Mouse (Mus musculus) E14TG2a.4 (cell line): ENCODE results near the gene Hyal5.

Experiments used
- H3K27me3 ChIP-seq: 2 replicates; pipeline ENCODE4 v1.6.1; 2014; ENCODE audit warnings: low read length, control low read depth; ENCODE audit not compliant: insufficient read depth
- H3K36me3 ChIP-seq: 2 replicates; pipeline ENCODE4 v1.6.1; 2014; ENCODE audit warnings: low read length, control low read depth; ENCODE audit not compliant: insufficient read depth
- H3K4me1 ChIP-seq: replicated peaks from 2 replicates; pipeline ENCODE4 v1.6.1; 2014; ENCODE audit warnings: low read depth, low read length, control low read depth
- H3K4me3 ChIP-seq: replicated peaks from 2 replicates; pipeline ENCODE4 v1.5.1; 2014; ENCODE audit warnings: mild to moderate bottlenecking, low read length
- H3K9me3 ChIP-seq: 2 replicates; pipeline ENCODE4 v1.6.1; 2014; ENCODE audit warnings: low read length, control low read depth
- CTCF ChIP-seq: conservative IDR thresholded peaks from 2 replicates; pipeline ENCODE4 v1.5.1; 2014; ENCODE audit warnings: low read length
- NANOG ChIP-seq: IDR thresholded peaks from 2 replicates; pipeline ENCODE4 v1.6.1; 2014; ENCODE audit warnings: borderline replicate concordance, low read length, mixed read lengths
- POU5F1 ChIP-seq: IDR thresholded peaks from 2 replicates; pipeline ENCODE4 v1.6.1; 2014; ENCODE audit warnings: low read length, borderline replicate concordance

Hyal5 gene

DNA sequence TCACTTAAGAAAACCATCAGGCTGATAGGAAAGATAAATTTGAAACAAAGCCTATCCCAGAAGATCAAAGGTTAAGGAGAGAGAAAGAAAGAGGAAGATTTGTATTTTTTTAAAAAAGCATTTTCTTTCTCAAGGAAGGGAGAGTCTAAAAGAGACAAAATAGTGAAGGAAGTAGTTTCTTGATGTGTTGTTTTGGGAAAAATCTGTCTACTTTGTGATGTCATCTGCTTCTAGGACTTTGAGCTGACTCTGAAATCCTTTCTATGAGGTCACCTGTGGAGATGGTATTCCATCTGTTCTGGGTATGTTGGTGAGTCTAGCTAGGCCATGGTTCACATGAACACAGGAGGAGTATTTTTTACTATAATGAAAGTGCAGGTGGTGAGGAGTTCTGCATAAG, at the start of gene Hyal5:
TSS of gene Hyal5 (plus strand) at position 301 of the 400 bp plus-strand sequence.
- no peak within 1 kb of the TSS for H3K4me3 ChIP-seq
- no peaks in the 10 kb centered on the region for H3K4me1 ChIP-seq
- H3K36me3 ChIP-seq, result no peaks in the 10 kb centered on the region
- TF ChIP-seq CTCF (no peak), POU5F1 (no peak), NANOG (no peak)
- no peaks in the 10 kb centered on the region for H3K9me3 ChIP-seq
- no peaks in the 10 kb centered on the region for H3K27me3 ChIP-seq

- no peaks in the 10 kb centered on the region for H3K36me3 ChIP-seq
- no peak for TF ChIP-seq NANOG
- TF ChIP-seq POU5F1, result no peak
- TF ChIP-seq CTCF, result no peak
- peaks cover 11% of the 10 kb centered on the region for H3K9me3 ChIP-seq
- H3K4me3 ChIP-seq, result no peak overlapping the region
- H3K4me1 ChIP-seq, result no peaks in the 10 kb centered on the region
- H3K27me3 ChIP-seq, result no peaks in the 10 kb centered on the region
Observed at GRCm38 (mm10) chr6:24822070-24822469, 35.7 kb upstream of the Hyal5 start.

- no peaks in the 10 kb centered on the region for H3K36me3 ChIP-seq
- no peaks in the 10 kb centered on the region for H3K27me3 ChIP-seq
- no peak for TF ChIP-seq POU5F1
- TF ChIP-seq CTCF, result peak; percentile 44
- H3K4me3 ChIP-seq, result no peak overlapping the region
- no peaks in the 10 kb centered on the region for H3K9me3 ChIP-seq
- H3K4me1 ChIP-seq, result no peaks in the 10 kb centered on the region
Observed at GRCm38 (mm10) chr6:24860320-24860719, 2.5 kb downstream of the Hyal5 start.

GRCm38 (mm10) chr6:24863649-24864048, 5.9 kb downstream of the Hyal5 start:
- Histone ChIP-seq H3K4me1 (no peaks in the 10 kb centered on the region), H3K4me3 (no peak overlapping the region)
- TF ChIP-seq POU5F1, result no peak
- TF ChIP-seq NANOG, result no peak
- TF ChIP-seq CTCF, result no peak

DNA sequence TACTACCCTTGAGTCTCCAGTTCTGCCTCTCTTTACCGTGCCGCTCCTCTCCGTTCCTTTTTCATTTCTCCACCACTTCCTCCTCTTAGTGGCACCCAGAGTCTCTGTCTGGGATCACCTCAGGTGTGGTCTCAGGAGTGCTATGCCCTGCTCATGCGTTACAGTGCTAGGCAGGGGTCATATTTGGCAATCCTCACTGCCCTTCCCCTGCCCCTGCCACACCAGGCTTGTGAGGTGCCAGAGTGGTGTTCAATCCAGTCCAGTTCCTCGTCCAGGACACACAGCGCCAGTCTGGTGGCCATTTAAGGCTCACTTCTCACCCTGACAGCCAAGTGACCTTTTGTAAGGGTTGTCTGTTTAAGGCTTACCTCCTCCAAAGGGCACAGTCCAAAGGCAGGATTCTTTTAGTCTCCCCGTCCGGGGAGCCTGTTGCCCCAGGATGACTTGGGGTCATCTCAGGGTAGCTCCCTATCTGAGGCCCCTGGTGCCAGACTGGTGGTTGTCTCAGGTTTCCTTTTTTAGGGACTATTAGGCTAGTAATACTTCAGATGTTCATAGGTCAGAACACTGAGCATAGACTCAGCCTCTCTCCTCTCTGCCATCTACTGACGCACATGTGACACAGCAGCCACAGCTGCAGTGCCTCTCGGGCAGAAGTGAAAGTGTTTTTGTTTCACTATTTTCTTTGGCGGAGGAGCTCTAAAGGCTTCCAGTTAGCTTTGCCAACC, 36.5 kb downstream of the Hyal5 start:
- no peaks in the 10 kb centered on the region for H3K9me3 ChIP-seq
- H3K27me3 ChIP-seq, result no peaks in the 10 kb centered on the region
- no peaks in the 10 kb centered on the region for H3K36me3 ChIP-seq
- no peak overlapping the region for H3K4me3 ChIP-seq
- no peak for TF ChIP-seq POU5F1
- TF ChIP-seq CTCF, result peak; percentile 45
- 0 out of 2 replicates have a peak, but pooled peaks cover 3% of the 10 kb centered on the region for H3K4me1 ChIP-seq

More at GRCm38 (mm10) chr6:24863649-24864048, 5.9 kb downstream of the Hyal5 start:
- no peaks in the 10 kb centered on the region for H3K27me3 ChIP-seq
- no peaks in the 10 kb centered on the region for H3K36me3 ChIP-seq
- H3K9me3 ChIP-seq, result no peaks in the 10 kb centered on the region

DNA sequence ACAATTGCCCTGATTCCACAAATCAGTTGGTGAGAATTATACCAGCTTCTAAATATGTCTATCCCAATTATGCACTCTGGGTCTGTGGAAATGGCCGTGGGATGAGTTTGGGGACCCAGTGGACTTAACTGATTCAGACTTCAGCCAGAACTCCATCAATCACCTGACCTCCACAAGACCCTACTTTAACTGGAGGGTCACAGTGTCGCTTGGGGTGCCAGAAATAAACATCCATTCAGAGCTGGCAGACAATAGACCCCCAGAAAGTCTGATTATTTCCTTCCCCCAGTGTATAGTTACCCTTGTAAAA, 37.0 kb downstream of the Hyal5 start:
- no peaks in the 10 kb centered on the region for H3K27me3 ChIP-seq
- H3K4me3 ChIP-seq, result no peak overlapping the region
- H3K36me3 ChIP-seq, result no peaks in the 10 kb centered on the region

GRCm38 (mm10) chr6:24905101-24905500, 47.3 kb downstream of the Hyal5 start:
- Histone ChIP-seq H3K9me3 (no peaks in the 10 kb centered on the region; the same call in 1 of the 2 replicates), H3K4me3 (no peak overlapping the region), H3K27me3 (no peaks in the 10 kb centered on the region), H3K4me1 (no peaks in the 10 kb centered on the region), H3K36me3 (no peaks in the 10 kb centered on the region)
- no peak for TF ChIP-seq NANOG
- no peak for TF ChIP-seq POU5F1
- no peak for TF ChIP-seq CTCF

More for the DNA sequence above, 37.0 kb downstream of the Hyal5 start:
- TF ChIP-seq POU5F1, result no peak
- no peak for TF ChIP-seq CTCF
- no peak for TF ChIP-seq NANOG
- Histone ChIP-seq H3K9me3 (no peaks in the 10 kb centered on the region), H3K4me1 (0 out of 2 replicates have a peak, but pooled peaks cover 3% of the 10 kb centered on the region)

DNA sequence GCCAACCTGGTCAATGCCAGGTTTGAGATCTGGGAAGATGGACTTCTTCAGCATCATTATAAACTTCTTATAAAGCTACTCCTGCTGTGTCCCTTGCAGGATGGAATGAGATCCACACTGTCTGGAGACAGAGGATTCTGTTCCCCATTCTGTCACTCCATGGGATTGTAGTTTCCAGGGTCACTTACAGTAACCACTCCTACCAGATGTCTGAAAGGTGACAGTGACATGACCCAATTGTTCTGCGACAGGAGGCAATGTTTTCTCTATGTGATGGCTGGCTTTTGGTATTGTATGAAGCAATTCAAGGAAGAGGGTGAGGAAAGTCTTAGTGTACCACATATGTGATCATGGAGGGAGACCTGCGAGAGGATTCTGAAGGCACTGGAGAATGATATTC, 50.0 kb downstream of the Hyal5 start:
- no peaks in the 10 kb centered on the region for H3K27me3 ChIP-seq
- no peaks in the 10 kb centered on the region; the same call in 1 of the 2 replicates for H3K9me3 ChIP-seq
- H3K4me3 ChIP-seq, result no peak overlapping the region
- TF ChIP-seq POU5F1 (no peak), CTCF (no peak), NANOG (no peak)
- H3K4me1 ChIP-seq, result no peaks in the 10 kb centered on the region
- no peaks in the 10 kb centered on the region for H3K36me3 ChIP-seq
